14 mouse cellular contexts compared by ENCODE assay signal in the genomic region with DNA sequence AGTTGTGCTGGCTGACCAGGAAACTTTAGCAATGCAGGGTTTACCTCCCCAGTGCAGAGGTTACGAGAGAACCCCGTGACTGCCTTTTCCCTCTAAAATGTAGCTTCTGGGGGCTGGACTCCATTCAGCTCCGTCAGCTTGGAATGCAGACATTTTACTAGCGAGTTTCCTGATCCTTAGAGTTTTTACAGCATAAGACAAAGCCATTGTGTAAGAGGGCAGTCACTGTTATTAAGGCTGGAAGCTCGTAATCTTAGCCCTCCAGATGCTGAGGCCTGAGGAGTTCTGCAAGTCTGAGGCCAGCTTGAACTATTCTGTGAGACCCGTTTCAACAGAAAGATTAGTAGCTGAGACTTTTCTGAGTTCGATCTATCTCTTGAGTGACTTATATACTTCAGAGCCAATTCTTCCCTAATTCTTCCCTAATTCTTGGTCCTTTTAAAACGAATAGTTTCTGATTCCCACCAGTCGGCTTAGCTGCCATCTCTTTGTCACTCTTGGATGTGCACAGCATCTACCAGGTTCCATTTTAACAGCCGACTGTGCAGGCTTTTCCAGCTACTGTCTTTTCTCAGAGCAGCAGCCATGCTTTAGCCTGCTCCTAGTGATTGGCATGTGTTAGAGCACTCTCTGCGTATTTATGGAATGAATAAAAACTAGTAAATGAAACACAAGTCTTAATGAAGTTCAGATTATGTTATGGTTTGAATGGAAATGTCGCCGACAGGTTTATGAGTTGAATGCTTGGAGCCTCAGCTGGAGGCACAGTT. TPM values are rescaled to one million over a fixed set of nuclear protein-coding genes. Genes with fewer than 3 reads are reported as not detected.
DNase-seq lines count a peak whose midpoint lies in the region; ATAC-seq and TF ChIP-seq lines count a peak whose summit lies in the region.
"Had no signal": no experiment of that assay in that cellular context is flagged by ENCODE, and none has a peak within 500 bp of the region (broad histone marks: within the 10 kb centered on the region; RNA-seq: fewer than 3 reads in every experiment).

No protein-coding gene starts in this region.

- ATAC-seq in heart, postnatal 0 days (ENCODE audit: insufficient read depth, low read depth) = peak; percentile 36; the same call in 1 of the 2 replicates
- no peak for ATAC-seq in midbrain, embryonic 11.5 days (ENCODE audit: low FRiP score)
- ATAC-seq in limb, embryonic 14.5 days (ENCODE audit: low FRiP score, low read depth) = peak; percentile 70
- ATAC-seq: liver, embryonic 12.5 days had no signal

- no peak overlapping the region for H3K4me2 ChIP-seq in heart, postnatal 0 days (ENCODE audit: low read depth, low read length)
- no peak overlapping the region for H3K4me2 ChIP-seq in midbrain, embryonic 11.5 days
- H3K4me2 ChIP-seq in limb, embryonic 14.5 days (replicated peaks; ENCODE audit: low read depth, low read length, severe bottlenecking) = peak overlapping the region; percentile 36
- H3K4me2 ChIP-seq: liver, embryonic 12.5 days had no signal

- no peak for TF ChIP-seq POLR2A in limb, embryonic 14.5 days (IDR thresholded peaks at IDR 0.05; ENCODE audit: borderline replicate concordance, extremely low read depth, insufficient read depth, insufficient read length)

- no peak overlapping the region for H3K4me3 ChIP-seq in heart, postnatal 0 days (ENCODE audit: low read depth, low read length)
- H3K4me3 ChIP-seq in midbrain, embryonic 10.5 days = no peak overlapping the region
- H3K4me3 ChIP-seq in midbrain, embryonic 11.5 days (ENCODE audit: low read depth, low read length) = no peak overlapping the region
- H3K4me3 ChIP-seq in limb, embryonic 14.5 days (replicated peaks; ENCODE audit: low read length) = no peak overlapping the region
- H3K4me3 ChIP-seq: gastrocnemius, adult 2 months; liver, embryonic 12.5 days; myocyte had no signal

- no peak for TF ChIP-seq CTCF in heart, postnatal 0 days (IDR thresholded peaks at IDR 0.05; ENCODE audit: low read depth)

- no peaks in the 10 kb centered on the region for H3K27me3 ChIP-seq in heart, postnatal 0 days (ENCODE audit: control insufficient read depth, insufficient read depth, low read length)
- no peaks in the 10 kb centered on the region for H3K27me3 ChIP-seq in midbrain, embryonic 10.5 days (ENCODE audit: low read depth, poor library complexity, severe bottlenecking)
- H3K27me3 ChIP-seq in midbrain, embryonic 11.5 days (ENCODE audit: control insufficient read depth, insufficient read depth, low read length) = no peaks in the 10 kb centered on the region
- H3K27me3 ChIP-seq in limb, embryonic 14.5 days (ENCODE audit: control insufficient read depth, insufficient read depth, low read length) = no peaks in the 10 kb centered on the region
- H3K27me3 ChIP-seq: liver, embryonic 12.5 days had no signal

- no peaks in the 10 kb centered on the region for H3K36me3 ChIP-seq in heart, postnatal 0 days (replicated peaks; ENCODE audit: control insufficient read depth, insufficient read depth, low read length)
- no peaks in the 10 kb centered on the region for H3K36me3 ChIP-seq in midbrain, embryonic 10.5 days
- no peaks in the 10 kb centered on the region for H3K36me3 ChIP-seq in midbrain, embryonic 11.5 days (ENCODE audit: control insufficient read depth, insufficient read depth, low read length)
- no peaks in the 10 kb centered on the region for H3K36me3 ChIP-seq in limb, embryonic 14.5 days (ENCODE audit: control insufficient read depth, insufficient read depth, low read length)
- H3K36me3 ChIP-seq: liver, embryonic 12.5 days had no signal

- H3K4me1 ChIP-seq in heart, postnatal 0 days (ENCODE audit: control insufficient read depth, insufficient read depth) = peaks cover 18% of the 10 kb centered on the region; the same call in 1 of the 2 replicates
- H3K4me1 ChIP-seq in midbrain, embryonic 10.5 days = peaks cover 20% of the 10 kb centered on the region
- H3K4me1 ChIP-seq in midbrain, embryonic 11.5 days (ENCODE audit: control insufficient read depth, insufficient read depth, low read length) = peaks cover 4% of the 10 kb centered on the region; the same call in 1 of the 2 replicates
- H3K4me1 ChIP-seq in limb, embryonic 14.5 days (ENCODE audit: control insufficient read depth, insufficient read depth, low read length) = peaks cover 48% of the 10 kb centered on the region

- no peak for TF ChIP-seq EP300 in heart, postnatal 0 days (IDR thresholded peaks at IDR 0.05; ENCODE audit: low read depth)

- 62% methylated on average over 13 of the region's 13 CpGs for WGBS in heart, postnatal 0 days
- WGBS in midbrain, embryonic 10.5 days = 56% methylated on average over 13 of the region's 13 CpGs
- WGBS in midbrain, embryonic 11.5 days = 62% methylated on average over 13 of the region's 13 CpGs
- WGBS in limb, embryonic 14.5 days = 14% methylated on average over 13 of the region's 13 CpGs

- peak overlapping the region; percentile 13; the same call in 1 of the 2 replicates for H3K27ac ChIP-seq in heart, postnatal 0 days (ENCODE audit: low read depth)
- 0 out of 2 replicates have a peak overlapping the region, but pooled peaks have one; percentile 9 for H3K27ac ChIP-seq in midbrain, embryonic 10.5 days (replicated peaks)
- H3K27ac ChIP-seq in midbrain, embryonic 11.5 days (ENCODE audit: low read depth, low read length) = no peak overlapping the region
- H3K27ac ChIP-seq in limb, embryonic 14.5 days (replicated peaks; ENCODE audit: low read depth, low read length) = peak overlapping the region; percentile 79
- H3K27ac ChIP-seq: liver, embryonic 12.5 days had no signal

- no peak overlapping the region for H3K9ac ChIP-seq in heart, postnatal 0 days (replicated peaks; ENCODE audit: low read depth, low read length)
- no peak overlapping the region for H3K9ac ChIP-seq in midbrain, embryonic 11.5 days (ENCODE audit: low read length)
- H3K9ac ChIP-seq in limb, embryonic 14.5 days (ENCODE audit: low read depth, low read length, severe bottlenecking) = no peak overlapping the region
- H3K9ac ChIP-seq: liver, embryonic 12.5 days had no signal

- H3K9me3 ChIP-seq in heart, postnatal 0 days (replicated peaks; ENCODE audit: control insufficient read depth, low read length) = no peaks in the 10 kb centered on the region
- no peaks in the 10 kb centered on the region for H3K9me3 ChIP-seq in midbrain, embryonic 10.5 days (replicated peaks)
- no peaks in the 10 kb centered on the region for H3K9me3 ChIP-seq in midbrain, embryonic 11.5 days (ENCODE audit: control insufficient read depth, low read length)
- no peaks in the 10 kb centered on the region for H3K9me3 ChIP-seq in limb, embryonic 14.5 days (ENCODE audit: control insufficient read depth, low read length)
- H3K9me3 ChIP-seq: liver, embryonic 12.5 days had no signal

- DNase-seq in embryo, embryonic 10 days (ENCODE audit: low spot score) = peak; percentile 12
- no peak for DNase-seq in embryo, embryonic 9.5 days (ENCODE audit: extremely low spot score)
- no peak for DNase-seq in heart, postnatal 0 days (ENCODE audit: low spot score)
- DNase-seq in heart, adult 18-20 months = no peak
- no peak for DNase-seq in midbrain, embryonic 10.5 days (ENCODE audit: low spot score)
- no peak for DNase-seq in midbrain, embryonic 11.5 days (ENCODE audit: low spot score, missing footprints)
- DNase-seq in limb, embryonic 14.5 days (ENCODE audit: low spot score) = peak; percentile 72
- no peak for DNase-seq in c-Kit-positive CD71-positive TER-119-positive erythroid progenitor cells, embryonic 14.5 days (ENCODE audit: low spot score)
- DNase-seq: adrenal gland, adult 2 months; cerebellum, postnatal 14 days; gastrocnemius, adult 2 months; layer of hippocampus, postnatal 36 days had no signal

RNA-seq across cellular contexts. Expression of a gene that starts 26.4 kb away (rescaled TPM):
- 34.6 and 50.1 TPM in 2 replicates for total RNA-seq in heart, postnatal 0 days (2014; rRNA removed; ENCODE audit: low replicate concordance)
- 21.6 and 25.5 TPM in 2 replicates for polyA plus RNA-seq in heart, postnatal 0 days (2015; fragmentation: Nextera tagmentation; extraction: Ambion mirVana)
- total RNA-seq in heart, adult 18-20 months (2021) = 10 to 100 TPM; 38.5 to 38.7 TPM
- 43.2 and 47.5 TPM in 2 replicates for polyA plus RNA-seq in midbrain, embryonic 10.5 days (2016; fragmentation: Nextera tagmentation; extraction: Ambion mirVana)
- polyA plus RNA-seq in midbrain, embryonic 11.5 days (2014; fragmentation: Nextera tagmentation; extraction: Ambion mirVana) = 39.4 and 40.8 TPM in 2 replicates
- polyA plus RNA-seq in limb, embryonic 14.5 days (2012; rRNA removed) = 120 and 143 TPM in 2 replicates
- polyA plus RNA-seq in limb, embryonic 14.5 days (2014; fragmentation: Nextera tagmentation; extraction: Ambion mirVana) = 78.1 and 81.7 TPM in 2 replicates

Comparison
In these comparisons a context has a peak if more than half of its experiments do, and no peak if none do; other contexts are left out.
1. DNase-seq: peak in embryo, embryonic 10 days (single experiment) and limb, embryonic 14.5 days (single experiment); none in embryo, embryonic 9.5 days (single experiment), heart, postnatal 0 days (single experiment), heart, adult 18-20 months (0 of 2), midbrain, embryonic 10.5 days (single experiment), midbrain, embryonic 11.5 days (single experiment) and c-Kit-positive CD71-positive TER-119-positive erythroid progenitor cells, embryonic 14.5 days (single experiment).